Mouse (Mus musculus): Measurements from ENCODE around the gene Topbp1.

The Topbp1 gene

DNA sequence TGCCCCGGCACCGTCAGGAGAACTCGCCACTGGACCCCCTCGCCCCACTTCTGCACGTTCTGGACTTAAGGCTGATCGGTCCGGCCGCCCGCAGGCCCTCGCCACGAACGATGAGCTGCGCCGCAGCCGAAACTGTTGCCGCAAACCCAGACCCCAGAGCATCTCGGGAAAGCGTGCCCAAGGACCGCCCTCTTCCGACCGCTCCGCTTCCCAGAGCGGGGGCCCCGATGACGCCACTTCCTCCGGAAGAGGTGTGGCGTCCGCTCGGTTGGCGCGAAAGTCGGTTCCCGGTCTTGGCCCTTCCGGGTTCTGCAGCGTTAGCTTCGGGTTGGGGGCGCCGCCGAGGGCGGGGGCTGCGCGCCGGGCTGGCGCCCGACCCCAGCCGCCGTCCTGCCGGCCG is at the start of gene Topbp1, which contains the start of gene 1300017J02Rik:
Gene Topbp1 (plus strand): TSS at position 289 of the 400 bp plus-strand sequence.
Gene 1300017J02Rik (minus strand): TSS at position 156 of the 400 bp plus-strand sequence.
- in situ Hi-C loops (cut with MboI, MseI), result no loop called here

DNA sequence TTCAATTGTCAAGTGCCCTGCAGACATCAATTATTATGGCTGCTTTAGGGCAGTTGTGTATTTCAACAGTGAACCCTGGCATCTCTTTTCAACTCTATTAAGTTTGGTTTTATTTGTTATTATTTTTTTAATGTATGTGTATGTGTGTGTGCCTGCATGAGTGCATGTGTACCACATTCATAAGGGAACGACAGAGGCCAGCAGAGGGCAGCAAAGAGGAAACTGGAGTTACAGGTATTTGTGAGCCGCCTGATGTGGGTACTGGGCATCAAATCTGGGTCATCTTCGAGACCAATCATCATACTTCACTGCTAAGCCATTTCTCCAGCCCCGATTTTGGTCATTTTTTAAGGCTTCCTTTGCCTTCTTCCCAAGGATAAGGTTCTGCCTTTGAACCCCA is 39.2 kb upstream of the Topbp1 start:
- in situ Hi-C loops (cut with MboI, MseI), result no loop called here

DNA sequence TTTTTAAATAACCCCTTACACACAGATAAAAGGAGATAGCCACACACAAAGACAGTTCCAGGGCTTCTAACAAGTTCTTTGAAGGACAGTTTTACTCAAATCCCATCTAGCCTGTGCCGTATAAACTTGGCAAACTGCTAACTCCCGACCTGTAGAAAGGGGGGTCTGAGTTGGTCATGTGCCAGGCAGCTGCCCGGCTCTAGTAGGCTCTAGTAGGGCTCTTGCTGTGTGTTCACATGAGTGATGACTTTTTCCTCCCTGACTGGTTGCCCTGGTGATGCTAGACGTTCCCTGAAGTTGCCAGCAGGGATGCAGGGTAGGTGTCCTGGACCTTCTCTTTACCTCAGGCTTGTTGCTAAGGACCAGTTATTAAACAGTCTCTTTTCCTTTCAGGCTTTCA is 33.9 kb upstream of the Topbp1 start:
- in situ Hi-C loops (cut with MboI, MseI), result no loop called here

DNA sequence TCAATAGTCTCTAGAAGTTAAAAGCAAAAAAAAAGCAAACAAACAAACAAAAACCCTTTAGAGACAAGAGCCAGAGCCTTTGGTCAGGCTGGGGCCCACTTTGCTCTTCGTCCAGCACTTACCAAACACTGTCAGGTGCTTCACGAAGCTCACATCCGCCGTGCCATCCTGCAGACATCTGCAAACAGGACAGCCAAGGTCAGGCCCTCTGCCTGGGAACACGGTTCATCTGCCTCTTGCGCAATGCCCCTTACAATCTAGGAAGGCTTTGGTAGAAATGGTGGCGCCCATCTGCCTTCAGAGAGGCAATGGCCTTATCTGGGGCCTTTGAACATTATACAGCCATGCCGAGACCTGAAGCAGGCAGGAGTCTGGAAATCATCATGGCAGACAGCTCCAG is 30.2 kb upstream of the Topbp1 start:
- in situ Hi-C loops (cut with MboI, MseI), result no loop called here

DNA sequence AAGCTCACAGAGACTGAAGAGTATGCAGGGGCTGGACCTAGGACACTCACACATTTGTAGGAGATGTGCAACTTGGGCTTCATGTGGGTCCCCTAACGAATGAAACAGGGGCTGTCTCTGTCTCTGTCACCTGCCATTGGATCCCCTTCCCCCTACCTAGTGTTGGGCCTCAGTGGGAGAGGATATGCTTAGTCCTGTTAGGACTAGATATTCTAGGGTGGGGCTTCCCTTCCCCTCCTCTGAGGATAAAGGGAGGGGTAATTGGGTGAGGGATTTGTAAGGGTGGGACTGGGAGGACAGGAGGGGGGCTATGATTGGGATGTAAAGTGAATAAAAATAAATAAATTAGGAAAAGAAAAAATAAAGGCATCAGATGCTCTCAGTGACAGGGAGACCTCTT is 29.3 kb upstream of the Topbp1 start:
- in situ Hi-C loops (cut with MboI, MseI), result no loop called here

DNA sequence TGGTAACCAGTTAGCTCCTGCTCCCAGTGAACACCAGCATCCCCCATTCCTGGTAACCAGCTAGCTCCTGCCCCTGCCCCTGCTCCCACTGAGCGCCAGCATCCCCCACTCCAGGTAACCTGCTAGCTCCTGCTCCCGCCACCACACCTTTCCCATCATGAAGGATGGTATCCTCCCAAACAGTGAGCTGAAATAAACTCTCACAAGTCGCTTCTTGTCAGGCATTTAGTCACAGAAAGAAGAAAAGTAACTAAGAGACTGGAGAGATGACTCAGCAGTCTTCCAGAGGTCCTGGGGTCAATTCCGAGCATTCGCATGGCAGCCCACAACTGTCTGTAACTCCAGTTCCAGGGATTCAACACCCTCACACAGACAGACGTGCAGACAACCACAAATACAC is 28.1 kb upstream of the Topbp1 start:
- in situ Hi-C loops (cut with MboI, MseI), result no loop called here

DNA sequence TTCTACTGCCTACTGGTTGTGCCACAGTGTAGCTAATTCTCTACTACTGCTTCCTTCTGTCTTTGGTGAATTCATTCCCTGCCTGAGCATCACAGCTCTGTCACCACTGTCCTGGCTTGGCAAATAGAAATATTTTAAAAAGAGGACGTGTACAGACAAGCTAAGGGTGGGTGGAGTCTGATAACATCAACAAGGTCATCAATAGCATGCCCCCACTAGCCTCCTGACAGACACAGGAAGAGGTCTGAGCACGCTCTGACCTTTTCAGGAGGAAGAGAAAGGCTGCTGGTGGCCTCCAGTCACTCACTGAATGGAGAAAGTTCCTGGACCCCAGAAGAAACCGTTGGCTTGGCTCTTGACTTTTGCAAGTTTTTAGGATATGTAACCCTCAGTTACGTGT is 18.6 kb upstream of the Topbp1 start:
- in situ Hi-C loops (cut with MboI, MseI), result no loop called here

DNA sequence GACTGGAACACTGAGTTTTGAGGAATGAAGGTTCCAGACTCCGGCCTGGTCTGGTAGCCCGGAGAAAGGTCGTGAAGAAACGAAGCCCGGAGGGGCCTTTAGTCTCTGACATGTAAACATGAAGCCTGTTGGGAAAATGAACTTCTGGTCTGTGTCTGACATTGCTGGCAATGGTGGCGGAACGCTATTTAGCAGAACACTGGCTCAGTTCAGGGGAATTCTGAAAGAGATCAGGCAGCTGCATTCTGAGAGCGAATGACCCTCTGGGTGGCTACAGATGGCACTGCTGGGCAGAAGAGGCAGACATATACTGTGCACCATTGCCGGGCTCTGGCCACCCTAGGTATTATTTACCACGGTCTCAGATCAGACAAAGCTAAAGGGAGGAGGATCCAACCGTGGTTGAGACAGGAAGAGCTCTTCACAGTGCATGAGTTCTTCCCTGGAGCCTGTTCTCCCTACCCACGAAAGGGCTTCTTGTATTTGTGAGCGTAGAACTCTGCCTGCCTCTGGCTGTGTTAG is 18.1 kb upstream of the Topbp1 start:
- in situ Hi-C loops (cut with MboI, MseI), result no loop called here

DNA sequence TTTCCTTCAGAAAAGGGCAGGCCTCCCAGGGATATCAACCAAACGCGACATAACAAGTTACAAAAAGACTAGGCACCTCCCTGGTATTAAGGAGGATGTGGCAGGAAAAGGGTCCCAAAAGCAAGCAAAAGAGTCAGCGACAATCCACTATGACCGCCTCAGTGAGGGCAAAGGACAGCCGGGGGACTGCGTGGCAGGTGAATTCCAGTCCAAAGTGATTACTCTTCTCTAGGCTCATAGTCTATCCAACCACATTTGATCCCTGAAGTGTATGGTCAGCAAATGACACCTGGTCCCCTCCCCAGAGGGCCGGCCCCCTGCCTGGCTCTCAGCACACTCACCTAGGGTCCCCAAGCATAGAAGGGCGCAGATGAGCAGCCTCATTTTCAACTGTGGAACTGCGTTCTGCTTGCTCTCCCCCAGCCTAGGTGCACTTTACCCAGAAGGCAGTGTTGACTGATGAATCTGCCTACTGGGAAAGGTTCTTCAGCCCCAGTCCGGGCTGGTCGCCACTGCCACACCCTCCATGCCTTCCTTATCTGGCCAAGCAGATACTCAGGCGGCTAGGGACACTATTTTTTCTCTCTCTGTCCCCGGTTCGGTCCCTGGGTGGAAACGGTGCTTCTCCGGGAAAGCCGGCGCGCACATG is 17.1 kb upstream of the Topbp1 start:
- in situ Hi-C loops (cut with MboI, MseI), result no loop called here

DNA sequence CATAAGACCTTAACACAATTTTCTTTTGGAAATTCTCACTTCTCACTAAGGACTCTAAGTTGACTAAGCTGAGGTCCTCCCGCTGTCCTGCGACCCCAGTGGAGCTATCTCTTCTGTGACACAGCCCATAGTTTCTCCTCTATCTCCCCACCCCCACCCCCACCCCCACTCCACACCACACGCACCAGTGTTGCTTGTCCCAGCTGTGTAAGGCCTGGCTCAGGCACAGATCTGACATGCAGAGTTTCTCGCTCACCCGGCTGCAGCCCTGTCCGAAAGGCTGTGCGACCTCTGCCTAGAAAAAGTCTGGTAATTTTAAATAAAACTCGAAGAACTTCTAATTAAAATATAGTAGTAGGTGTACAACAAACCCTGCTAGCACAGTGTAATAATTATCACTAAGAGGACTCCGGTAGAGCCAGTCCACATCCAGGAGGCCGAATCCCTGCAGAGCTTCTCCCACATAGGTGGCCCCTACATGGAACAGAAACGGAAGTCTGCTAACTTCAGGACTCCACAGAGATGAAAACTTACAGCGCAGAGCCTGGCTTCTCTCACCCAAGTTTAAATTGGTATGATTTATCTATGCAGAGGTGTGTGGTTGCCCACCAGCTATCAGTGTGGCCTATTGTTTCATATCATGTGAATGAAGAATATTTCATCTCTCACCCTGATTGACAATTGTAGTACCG is 16.4 kb upstream of the Topbp1 start:
- in situ Hi-C loops (cut with MboI, MseI), result no loop called here

DNA sequence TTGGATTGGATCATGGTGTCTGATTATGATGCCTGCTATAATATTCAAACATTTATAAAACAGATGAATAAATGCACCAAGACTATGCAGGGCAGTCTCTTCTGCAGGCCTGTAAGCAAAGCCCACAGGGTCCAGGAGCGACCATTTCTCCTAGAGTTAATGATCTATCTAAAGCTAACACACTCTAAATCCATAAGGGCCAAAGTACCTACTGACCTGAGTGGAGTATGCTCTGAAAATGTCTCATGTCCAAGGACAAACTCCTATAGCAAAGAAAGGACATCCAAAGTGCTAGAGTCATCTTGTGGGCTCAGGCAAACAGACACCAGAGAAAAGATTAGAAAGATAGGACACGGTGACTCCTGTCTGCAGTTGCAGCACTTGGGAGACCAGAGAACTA is 10.5 kb upstream of the Topbp1 start:
- in situ Hi-C loops (cut with MboI, MseI), result no loop called here

DNA sequence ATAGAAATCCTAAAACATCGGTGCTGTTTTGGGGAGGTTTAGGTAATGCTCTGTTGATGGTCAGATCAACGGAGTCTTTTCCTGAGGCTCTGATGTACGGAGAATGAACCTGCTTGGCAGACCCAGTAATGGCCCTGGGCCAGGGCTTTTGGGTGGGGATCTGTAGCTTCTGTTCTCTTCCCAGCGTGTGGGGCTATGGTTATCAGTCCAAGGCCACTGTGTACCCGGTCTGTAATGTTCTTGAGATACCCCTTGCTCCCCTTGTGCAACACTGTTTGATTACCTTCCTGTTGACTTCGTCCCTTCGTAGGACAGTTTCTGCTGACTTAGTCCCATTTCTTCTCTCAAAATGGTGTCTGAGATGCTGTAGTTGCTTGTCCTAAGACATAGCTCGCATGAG is 3.9 kb upstream of the Topbp1 start:
- in situ Hi-C loops (cut with MboI, MseI), result no loop called here

DNA sequence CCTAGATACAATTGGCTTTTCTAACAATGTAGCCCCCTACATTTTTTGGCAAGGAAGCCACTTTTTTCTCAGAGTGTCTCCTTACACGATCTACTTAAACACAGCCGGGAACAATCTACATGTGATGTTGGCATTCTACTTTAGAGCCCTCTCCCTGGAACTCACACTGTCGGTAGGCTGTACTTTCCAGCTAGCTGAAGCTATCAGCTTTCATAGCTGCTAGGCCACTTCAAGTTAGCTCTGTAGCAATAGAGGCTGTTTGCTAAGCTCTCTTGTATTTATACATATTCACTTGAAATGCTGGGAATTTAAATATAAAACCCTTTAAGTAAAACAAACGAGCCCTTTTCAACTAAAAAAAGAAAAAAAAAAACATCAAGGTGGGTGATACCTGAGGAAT is 2.8 kb upstream of the Topbp1 start:
- in situ Hi-C loops (cut with MboI, MseI), result no loop called here

DNA sequence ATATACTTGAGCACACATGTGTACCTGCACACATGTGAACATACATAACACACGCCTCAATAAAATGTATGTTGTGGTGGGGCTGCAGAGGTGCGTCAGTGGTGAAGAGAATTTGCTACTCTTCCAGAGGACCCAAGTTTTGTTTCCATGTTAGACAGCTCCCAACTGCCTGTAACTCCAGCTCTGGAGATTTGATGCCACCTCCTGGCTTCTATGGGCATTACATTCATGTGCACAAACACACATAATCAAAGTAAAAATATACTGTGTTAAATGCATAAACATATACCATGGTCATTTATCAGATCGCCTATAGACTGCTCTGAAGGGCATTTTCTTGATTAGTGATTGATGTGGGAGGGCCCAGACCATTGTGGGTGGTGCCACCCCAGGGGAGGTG is 2.3 kb upstream of the Topbp1 start:
- in situ Hi-C loops (cut with MboI, MseI), result no loop called here

DNA sequence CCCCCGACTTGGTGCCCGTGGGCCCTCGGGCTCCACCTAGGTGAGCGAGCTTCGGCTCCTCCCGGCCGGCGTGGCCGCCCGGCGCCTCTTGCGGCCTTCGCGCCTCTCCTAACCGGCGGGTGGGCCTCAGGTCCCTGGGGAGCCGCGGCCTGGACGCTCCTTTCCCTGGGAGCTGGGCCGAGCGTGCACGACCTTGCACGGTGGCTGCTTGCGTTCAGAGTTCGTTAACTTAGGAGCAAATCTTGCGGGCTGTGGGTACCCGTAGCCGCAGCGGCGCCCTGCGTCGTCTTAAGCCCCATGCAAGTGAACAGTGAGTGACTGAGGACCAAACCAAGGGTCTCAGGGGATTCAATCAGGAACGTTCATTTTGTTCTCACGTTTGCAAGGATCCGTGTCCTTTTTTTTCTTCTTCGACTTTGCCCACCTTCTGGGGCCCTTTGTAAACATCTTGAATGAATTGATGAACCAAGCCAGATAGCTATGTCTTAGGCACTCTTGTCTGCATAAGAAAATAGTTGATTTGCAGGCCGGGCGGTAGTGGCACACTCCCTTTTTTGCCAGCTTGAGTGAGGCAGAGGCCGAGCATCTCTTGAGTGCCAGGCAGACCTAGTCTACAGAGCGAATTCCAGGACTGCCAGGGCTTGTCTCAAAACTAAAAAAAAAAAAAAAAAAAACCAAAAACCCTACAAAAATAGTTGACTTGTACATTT is 472 bp downstream of the Topbp1 start:
- in situ Hi-C loops (cut with MboI, MseI), result no loop called here

DNA sequence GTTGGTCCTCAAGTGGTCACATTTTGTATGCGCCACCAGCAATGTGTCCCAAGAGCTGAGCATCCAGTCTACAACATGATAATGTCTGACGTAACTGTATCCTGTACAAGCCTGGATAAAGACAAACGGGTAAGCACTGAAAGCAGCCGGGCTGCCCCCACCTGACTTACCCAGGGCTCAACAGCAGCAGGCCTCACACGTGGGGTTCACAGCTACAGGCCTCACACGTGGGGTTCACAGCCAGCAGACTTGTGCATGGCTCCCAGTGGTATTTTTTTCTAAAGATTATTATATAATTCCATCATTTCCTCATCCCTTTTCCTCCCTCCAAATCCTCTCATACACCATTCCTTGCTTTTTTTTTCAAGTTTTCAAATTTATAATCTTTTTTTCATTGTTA is 4.8 kb downstream of the Topbp1 start:
- in situ Hi-C loops (cut with MboI, MseI), result no loop called here

DNA sequence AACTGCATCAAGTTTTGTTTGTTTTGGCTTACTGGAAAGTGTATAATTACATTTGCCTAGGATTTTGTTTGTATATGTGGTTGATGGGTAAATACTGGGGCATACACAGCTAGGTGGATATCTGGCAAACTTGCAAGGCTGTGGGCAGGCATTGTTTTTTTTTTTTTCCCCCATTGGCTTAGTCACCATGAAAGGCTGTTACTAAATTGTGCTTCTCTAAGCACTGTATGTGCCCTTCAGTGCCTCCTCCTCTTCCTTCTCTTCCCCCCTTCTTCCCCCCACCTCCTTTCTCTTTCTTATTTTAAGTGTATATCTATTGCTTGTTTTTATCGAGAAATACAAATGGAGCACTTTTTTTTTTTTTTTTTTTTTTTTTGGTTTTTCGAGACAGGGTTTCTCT is 19.7 kb downstream of the Topbp1 start:
- in situ Hi-C loops (cut with MboI, MseI), result loop anchor here (5.0 to 25.0 kb wide), 2 partner anchors 33 to 863 kb away; no protein-coding TSS in a partner anchor

DNA sequence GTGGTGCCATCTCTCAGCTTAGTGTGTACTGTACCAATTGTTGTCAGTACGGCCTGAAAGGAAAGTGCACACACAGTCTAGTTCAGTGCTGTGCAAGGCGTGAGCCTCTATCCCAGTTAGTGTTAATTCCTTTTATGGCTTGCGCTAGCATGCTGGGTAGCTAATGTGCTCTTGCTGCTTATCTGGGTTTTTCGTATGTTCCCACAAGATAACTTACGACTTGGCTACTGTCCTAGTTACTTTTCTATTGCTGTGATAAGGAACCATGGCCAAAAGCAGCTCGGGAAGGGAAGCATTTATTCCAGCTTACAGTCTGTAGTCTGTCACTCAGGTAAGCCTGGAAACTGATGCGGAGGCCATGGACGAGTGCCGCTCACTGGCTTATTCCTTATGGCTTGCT is 21.4 kb downstream of the Topbp1 start:
- in situ Hi-C loops (cut with MboI, MseI), result loop anchor here (25.0 kb wide), 1 partner anchor 861 kb away; no protein-coding TSS in a partner anchor

DNA sequence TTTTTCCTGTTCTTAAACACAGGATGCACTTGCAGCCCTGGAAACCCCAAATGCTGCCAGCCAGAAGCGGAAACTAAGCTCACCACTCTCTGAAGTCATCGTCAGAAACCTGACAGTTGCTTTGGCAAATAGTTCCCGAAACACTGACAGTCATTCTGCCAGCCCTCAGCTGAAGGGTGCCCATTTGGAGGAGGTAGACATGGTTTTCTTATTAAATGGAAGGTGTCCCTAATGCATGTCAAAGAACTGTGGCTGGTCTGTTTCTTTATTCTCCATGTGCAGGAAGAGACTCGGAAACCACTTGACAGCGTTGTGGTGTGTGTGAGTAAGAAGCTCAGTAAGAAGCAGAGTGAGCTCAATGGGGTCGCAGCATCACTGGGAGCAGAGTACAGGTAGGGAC is 27.6 kb downstream of the Topbp1 start:
- in situ Hi-C loops (cut with MboI, MseI), result loop anchor here (25.0 kb wide), 1 partner anchor 855 kb away; no protein-coding TSS in a partner anchor

DNA sequence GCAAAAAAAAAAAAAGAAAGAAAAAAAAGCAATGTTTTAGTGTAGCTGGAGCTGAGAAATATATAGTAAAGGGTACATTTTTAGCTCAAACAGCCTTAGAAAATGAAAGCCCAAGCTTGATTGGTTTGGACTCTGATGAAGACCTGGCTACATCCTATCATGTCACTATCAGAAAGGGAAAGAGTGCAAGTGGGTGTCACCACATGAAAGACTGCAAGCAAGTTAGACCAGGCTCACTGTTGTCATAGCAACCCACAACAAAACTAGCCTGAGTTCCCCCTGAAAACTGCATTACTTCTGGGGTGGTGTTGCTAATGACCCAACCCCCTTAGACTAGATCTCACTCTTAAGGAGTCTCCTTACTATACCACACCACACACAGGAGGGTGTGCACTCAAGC is 31.9 kb downstream of the Topbp1 start:
- in situ Hi-C loops (cut with MboI, MseI), result loop anchor here (25.0 kb wide), 1 partner anchor 850 kb away; no protein-coding TSS in a partner anchor

DNA sequence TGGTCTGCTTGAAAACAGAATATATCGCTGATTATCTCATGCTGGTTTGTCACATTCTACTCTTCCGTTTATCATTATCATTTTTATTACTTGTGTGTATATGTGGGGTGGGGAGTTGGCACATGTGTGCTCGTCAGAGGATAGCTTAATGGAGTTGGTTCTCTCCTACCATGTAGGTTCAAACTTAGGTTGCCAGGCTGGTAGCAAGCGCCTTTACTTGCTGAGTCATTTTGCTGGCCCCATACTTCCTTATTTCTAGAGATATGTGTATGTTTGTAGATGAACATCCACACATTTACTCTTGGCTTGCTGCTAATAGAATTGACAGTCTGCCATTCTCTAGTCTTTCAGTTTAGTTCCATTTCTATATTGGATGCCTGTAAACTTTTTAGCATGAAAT is 42.0 kb downstream of the Topbp1 start:
- in situ Hi-C loops (cut with MboI, MseI), result loop anchor here (25.0 kb wide), 1 partner anchor 840 kb away; no protein-coding TSS in a partner anchor

DNA sequence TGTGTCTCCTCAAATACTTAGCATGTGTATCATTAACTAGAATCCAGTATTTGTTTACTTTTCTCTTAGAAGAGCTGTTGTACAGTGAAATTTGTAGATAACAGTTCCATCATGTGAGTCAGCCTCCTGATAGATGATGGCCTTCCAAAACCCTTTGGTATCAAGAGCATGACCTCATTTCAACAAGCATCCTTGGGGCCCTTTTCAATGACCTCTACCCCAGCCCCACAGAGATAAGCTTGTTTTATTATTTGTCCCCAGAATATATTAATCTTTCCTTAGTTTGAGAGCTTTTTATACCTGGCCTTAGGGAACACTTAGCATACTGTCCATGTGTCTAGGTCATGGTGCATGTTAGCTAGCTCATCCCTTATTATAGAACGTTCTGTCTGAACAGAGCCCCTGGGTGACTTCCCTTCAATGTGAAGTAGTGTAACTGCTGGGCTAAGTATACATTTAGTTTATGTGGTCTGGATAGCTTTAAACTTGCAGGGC is 43.0 kb downstream of the Topbp1 start:
- in situ Hi-C loops (cut with MboI, MseI), result loop anchor here (25.0 kb wide), 1 partner anchor 839 kb away; no protein-coding TSS in a partner anchor

Measured in T-helper 1 cell (primary cell).